Mouse (Mus musculus): ENCODE data around the gene Nde1.

- TF ChIP-seq CTCF (IDR thresholded peaks at IDR 0.05; ENCODE audit: control insufficient read depth, insufficient read depth, low read length) (no peak), POLR2A (IDR thresholded peaks at IDR 0.05; ENCODE audit: borderline replicate concordance, control insufficient read depth, low read depth, low read length) (no peak)
These were observed 656 bp downstream of the Nde1 start for GRCm38 (mm10) chr16:14163731-14164130.

All from bone marrow, adult 2 months (tissue).